Comparison of ENCODE assay signal across 9 mouse cellular contexts in the genomic region with DNA sequence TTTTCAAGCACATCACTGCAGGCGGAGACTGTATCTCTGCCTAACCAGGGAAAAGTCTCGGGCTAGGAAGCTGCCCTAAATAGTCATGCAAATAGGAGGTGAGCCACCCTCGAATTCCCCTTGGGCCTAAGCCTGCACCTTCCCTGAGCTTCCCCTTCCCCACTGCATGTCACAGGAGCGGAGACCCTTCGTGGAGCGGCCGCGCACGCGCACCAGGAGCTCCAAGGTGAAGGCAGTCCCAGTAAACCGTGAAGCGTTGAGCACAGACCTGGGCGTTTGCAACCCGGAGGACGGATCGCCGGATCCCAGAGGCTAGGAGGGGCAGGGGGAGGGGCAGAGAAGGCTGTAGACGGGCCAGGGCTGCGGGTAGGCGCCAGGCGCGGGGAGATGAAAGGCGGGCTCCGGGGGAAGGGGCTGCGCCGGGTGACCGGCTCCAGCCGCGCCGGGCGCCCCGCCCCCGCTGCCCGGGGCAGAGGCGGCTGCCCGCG. TPM values are rescaled to one million over a fixed set of nuclear protein-coding genes. Genes with fewer than 3 reads are reported as not detected.
DNase-seq lines count a peak whose midpoint lies in the region; ATAC-seq lines count a peak whose summit lies in the region.
"Had no signal": no experiment of that assay in that cellular context is flagged by ENCODE, and none has a peak within 500 bp of the region (broad histone marks: within the 10 kb centered on the region; RNA-seq: fewer than 3 reads in every experiment).

No protein-coding gene starts in this region.

- peak overlapping the region; percentile 65 for H3K9ac ChIP-seq in heart, embryonic 11.5 days (ENCODE audit: low read depth, low read length)
- peak overlapping the region; percentile 19 for H3K9ac ChIP-seq in embryonic facial prominence, embryonic 11.5 days (replicated peaks; ENCODE audit: low read length)
- peak overlapping the region; percentile 54 for H3K9ac ChIP-seq in hindbrain, embryonic 15.5 days
- no peak overlapping the region for H3K9ac ChIP-seq in liver, embryonic 12.5 days

- intact Hi-C loops in heart, postnatal 25 days (cut with DNase I) = no loop called here

- H3K4me2 ChIP-seq in heart, embryonic 11.5 days = peak overlapping the region; percentile 92
- H3K4me2 ChIP-seq in embryonic facial prominence, embryonic 11.5 days (ENCODE audit: low read depth, low read length) = peak overlapping the region; percentile 86
- H3K4me2 ChIP-seq in hindbrain, embryonic 15.5 days = peak overlapping the region; percentile 91
- peak overlapping the region; percentile 66 for H3K4me2 ChIP-seq in liver, embryonic 12.5 days

- H3K4me1 ChIP-seq in heart, embryonic 11.5 days (ENCODE audit: control insufficient read depth, insufficient read depth, low read length) = peaks cover 3% of the 10 kb centered on the region; the same call in 1 of the 2 replicates
- H3K4me1 ChIP-seq in embryonic facial prominence, embryonic 11.5 days (ENCODE audit: control insufficient read depth, insufficient read depth, low read length) = no peaks in the 10 kb centered on the region
- H3K4me1 ChIP-seq in hindbrain, embryonic 15.5 days (replicated peaks) = peaks cover 28% of the 10 kb centered on the region
- no peaks in the 10 kb centered on the region; the same call in 1 of the 2 replicates for H3K4me1 ChIP-seq in liver, embryonic 12.5 days

- peak overlapping the region; percentile 54 for H3K4me3 ChIP-seq in heart, embryonic 11.5 days (ENCODE audit: low read depth, low read length)
- peak overlapping the region; percentile 41 for H3K4me3 ChIP-seq in embryonic facial prominence, embryonic 11.5 days (ENCODE audit: low read depth, low read length)
- H3K4me3 ChIP-seq in hindbrain, embryonic 15.5 days = peak overlapping the region; percentile 50
- H3K4me3 ChIP-seq in liver, embryonic 12.5 days = peak overlapping the region; percentile 45

- H3K27ac ChIP-seq in heart, embryonic 11.5 days (ENCODE audit: low read depth, low read length) = peak overlapping the region; percentile 7; the same call in 1 of the 2 replicates
- H3K27ac ChIP-seq in embryonic facial prominence, embryonic 11.5 days (replicated peaks; ENCODE audit: low read depth, low read length) = peak overlapping the region; percentile 29
- no peak overlapping the region for H3K27ac ChIP-seq in hindbrain, embryonic 15.5 days (replicated peaks)
- H3K27ac ChIP-seq in liver, embryonic 12.5 days = no peak overlapping the region

- no peak for DNase-seq in heart, postnatal 25 days (ENCODE audit: low spot score)
- peak; percentile 89 for DNase-seq in embryonic facial prominence, embryonic 11.5 days (ENCODE audit: low spot score)
- peak; percentile 73 for DNase-seq in retina, embryonic 14.5 days (ENCODE audit: low spot score)

- peaks cover 51% of the 10 kb centered on the region for H3K27me3 ChIP-seq in heart, embryonic 11.5 days (ENCODE audit: control insufficient read depth, insufficient read depth, low read length)
- peaks cover 20% of the 10 kb centered on the region for H3K27me3 ChIP-seq in embryonic facial prominence, embryonic 11.5 days (ENCODE audit: control insufficient read depth, insufficient read depth, low read length)
- peaks cover 64% of the 10 kb centered on the region for H3K27me3 ChIP-seq in hindbrain, embryonic 15.5 days
- H3K27me3 ChIP-seq in liver, embryonic 12.5 days (replicated peaks) = peaks cover 80% of the 10 kb centered on the region

- H3K9me3 ChIP-seq in heart, embryonic 11.5 days (replicated peaks; ENCODE audit: control insufficient read depth, low read length) = no peaks in the 10 kb centered on the region
- no peaks in the 10 kb centered on the region for H3K9me3 ChIP-seq in embryonic facial prominence, embryonic 11.5 days (replicated peaks; ENCODE audit: control insufficient read depth, low read length)
- no peaks in the 10 kb centered on the region for H3K9me3 ChIP-seq in hindbrain, embryonic 15.5 days
- H3K9me3 ChIP-seq in liver, embryonic 12.5 days (replicated peaks) = no peaks in the 10 kb centered on the region

- H3K36me3 ChIP-seq in heart, embryonic 11.5 days (ENCODE audit: control insufficient read depth, insufficient read depth, low read length) = no peaks in the 10 kb centered on the region
- no peaks in the 10 kb centered on the region for H3K36me3 ChIP-seq in embryonic facial prominence, embryonic 11.5 days (replicated peaks; ENCODE audit: control insufficient read depth, insufficient read depth, low read depth, low read length)
- no peaks in the 10 kb centered on the region for H3K36me3 ChIP-seq in hindbrain, embryonic 15.5 days
- no peaks in the 10 kb centered on the region for H3K36me3 ChIP-seq in liver, embryonic 12.5 days

- under 1% methylated on average over 35 of the region's 37 CpGs for WGBS in heart, embryonic 11.5 days (ENCODE audit: insufficient replicate concordance)
- WGBS in embryonic facial prominence, embryonic 11.5 days = 0% methylated on average over 37 of the region's 37 CpGs
- WGBS in hindbrain, embryonic 15.5 days = under 1% methylated on average over 36 of the region's 37 CpGs
- WGBS in liver, embryonic 12.5 days (ENCODE audit: insufficient replicate concordance) = 1% methylated on average over 37 of the region's 37 CpGs

- ATAC-seq in heart, embryonic 11.5 days (replicated peaks; ENCODE audit: insufficient number of reproducible peaks, low FRiP score, low TSS enrichment) = peak; percentile 69
- ATAC-seq in embryonic facial prominence, embryonic 11.5 days (replicated peaks; ENCODE audit: insufficient number of reproducible peaks, low FRiP score, low TSS enrichment, low read depth) = peak; percentile 82
- ATAC-seq in hindbrain, embryonic 15.5 days (ENCODE audit: low FRiP score, low read depth) = peak; percentile 63
- ATAC-seq in liver, embryonic 12.5 days = no peak
- no peak for ATAC-seq in erythroblast, adult 5-6 weeks (replicated peaks; ENCODE audit: low FRiP score, poor library complexity, severe bottlenecking)
- ATAC-seq in megakaryocyte-erythroid progenitor cell, adult 5-6 weeks (replicated peaks; ENCODE audit: low FRiP score, low TSS enrichment, poor library complexity, severe bottlenecking) = no peak

RNA-seq across cellular contexts. Expression of gene Msx2, which starts 2.9 kb away (rescaled TPM):
- 10.8 and 10.9 TPM in 2 replicates for polyA plus RNA-seq in heart, embryonic 11.5 days (2014; fragmentation: Nextera tagmentation; extraction: Ambion mirVana)
- under 1 TPM; 0.59 to 0.91 TPM for total RNA-seq in heart, postnatal 25 days (2021)
- polyA plus RNA-seq in embryonic facial prominence, embryonic 11.5 days (2014; fragmentation: Nextera tagmentation; extraction: Ambion mirVana) = 31.2 and 41.2 TPM in 2 replicates
- 2.3 and 3.1 TPM in 2 replicates for polyA plus RNA-seq in hindbrain, embryonic 15.5 days (2015; fragmentation: Nextera tagmentation; extraction: Ambion mirVana)
- polyA plus RNA-seq in liver, embryonic 12.5 days (2016; fragmentation: Nextera tagmentation; extraction: Ambion mirVana) = 0.32 and 0.33 TPM in 2 replicates
- total RNA-seq in erythroblast, adult 5-6 weeks (2015; ENCODE audit: low replicate concordance) = not detected in 2 replicates
- total RNA-seq in erythroblast, adult 5-6 weeks (2017; ENCODE audit: low replicate concordance) = not detected in 2 replicates
- not detected in 2 replicates for total RNA-seq in megakaryocyte-erythroid progenitor cell, adult 5-6 weeks (2014; fragmentation: Nextera tagmentation)
- not detected in 2 replicates for total RNA-seq in megakaryocyte-erythroid progenitor cell, adult 5-6 weeks (2017)
- total RNA-seq: hematopoietic stem cell, adult 5-6 weeks had no signal

Comparison
In these comparisons a context has a peak if more than half of its experiments do, and no peak if none do; other contexts are left out.
1. ATAC-seq: peak in heart, embryonic 11.5 days (single experiment), embryonic facial prominence, embryonic 11.5 days (single experiment) and hindbrain, embryonic 15.5 days (single experiment); none in liver, embryonic 12.5 days (single experiment), erythroblast, adult 5-6 weeks (single experiment) and megakaryocyte-erythroid progenitor cell, adult 5-6 weeks (single experiment).
2. H3K27ac ChIP-seq: peak in heart, embryonic 11.5 days (single experiment) and embryonic facial prominence, embryonic 11.5 days (single experiment); none in hindbrain, embryonic 15.5 days (single experiment) and liver, embryonic 12.5 days (single experiment).
3. Peak in every context shown above with its lines, with median percentiles within 50 percentile points of each other: H3K4me2 ChIP-seq and H3K4me3 ChIP-seq.